Mouse (Mus musculus): ENCODE results near the gene Olfr1333. TPM values are rescaled to one million over a fixed set of nuclear protein-coding genes. Genes with fewer than 3 reads are reported as not detected.
"Not testable (repeated sequence)": the region's sequence is repeated elsewhere in the genome, so short reads cannot be mapped to it uniquely, and the experiment has no call there.

The Olfr1333 gene
- not detected for polyA plus RNA-seq (2017; shearing (Covaris generic))

DNA sequence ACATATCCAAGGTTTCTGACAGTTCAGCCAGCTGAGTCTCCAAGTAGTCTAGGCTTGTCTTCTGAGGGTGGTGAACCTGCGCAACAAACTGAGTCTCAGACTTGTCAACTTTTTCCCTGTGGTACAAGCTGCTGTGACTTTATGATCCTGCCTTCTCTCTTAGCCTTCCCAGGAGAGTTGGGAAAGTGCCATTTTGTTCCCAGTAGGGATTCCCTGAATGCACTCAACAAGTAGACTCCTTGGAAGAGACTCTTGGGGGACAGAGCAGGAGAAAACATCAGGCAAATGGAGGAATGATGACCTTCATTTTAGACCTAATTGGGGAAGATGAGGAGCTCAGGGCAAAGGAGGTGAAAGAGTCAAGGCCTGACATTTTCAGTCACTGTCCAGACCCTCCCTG lies at the start of gene Olfr1333:
Gene Olfr1333 (minus strand): TSS at position 101 of the 400 bp plus-strand sequence.
- no peak for ATAC-seq

DNA sequence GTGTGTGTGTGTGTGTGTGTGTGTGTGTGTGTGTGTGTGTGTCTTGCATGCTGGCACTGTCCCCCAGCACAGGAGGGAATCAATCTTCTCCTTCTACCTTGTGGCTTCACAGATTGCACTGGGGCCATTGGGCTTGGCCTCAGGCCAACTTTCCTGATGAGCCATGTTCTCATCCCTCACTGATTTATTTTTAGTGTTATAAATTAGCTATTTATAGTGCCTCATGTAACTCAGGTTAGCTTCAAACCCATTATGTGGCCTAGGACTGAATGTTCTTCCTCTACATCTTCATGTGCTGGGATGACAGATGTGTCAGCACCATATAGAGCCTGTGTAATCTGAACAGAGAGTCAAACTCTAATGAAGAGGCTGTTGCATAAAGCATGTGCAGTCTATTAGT lies 31.5 kb upstream of the Olfr1333 start:
- no peak for ATAC-seq

DNA sequence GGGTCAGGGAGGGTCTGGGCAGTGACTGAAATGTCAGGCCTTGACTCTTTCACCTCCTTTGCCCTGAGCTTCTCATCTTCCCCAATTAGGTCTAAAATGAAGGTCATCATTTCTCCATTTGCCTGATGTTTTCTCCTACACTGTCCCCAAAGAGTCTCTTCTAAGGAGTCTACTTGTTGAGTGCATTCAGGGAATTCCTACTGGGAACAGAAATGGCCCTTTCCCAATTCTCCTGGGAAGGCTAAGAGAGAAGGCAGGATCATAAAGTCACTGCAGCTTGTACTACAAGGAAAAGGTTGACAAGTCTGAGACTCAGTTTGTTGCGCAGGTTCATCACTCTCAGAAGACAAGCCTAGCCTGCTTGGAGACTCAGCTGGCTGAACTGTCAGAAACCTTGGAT lies 28.3 kb upstream of the Olfr1333 start, which contains the start of gene Olfr1331:
Gene Olfr1331 (plus strand): TSS at position 301 of the 400 bp plus-strand sequence.
- no peak for ATAC-seq

DNA sequence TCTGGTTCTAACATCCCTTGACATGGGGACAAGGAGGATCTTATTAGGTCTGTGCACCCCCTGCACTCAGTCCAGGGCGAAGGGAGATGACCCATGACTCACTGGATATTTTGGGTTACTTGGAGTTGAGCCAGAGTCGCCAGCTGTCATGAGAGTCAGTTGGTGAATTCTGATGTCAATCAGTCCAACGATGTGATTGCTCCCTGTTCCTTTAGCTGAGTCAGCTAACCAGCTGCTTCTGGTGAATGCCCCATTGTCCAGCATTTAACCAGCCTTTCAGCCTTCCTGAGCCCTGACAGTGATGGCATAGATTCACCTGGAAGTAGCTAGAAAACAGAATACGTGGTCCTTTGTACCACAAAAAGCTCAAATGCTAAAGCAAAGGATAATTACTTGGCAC lies 26.6 kb upstream of the Olfr1333 start:
- ATAC-seq: no peak

- no peak for ATAC-seq
Measured at GRCm38 (mm10) chr4:118861791-118862190, 25.7 kb upstream of the Olfr1333 start.

- no peak for ATAC-seq
Measured at GRCm38 (mm10) chr4:118818921-118819320, 17.2 kb downstream of the Olfr1333 start.

DNA sequence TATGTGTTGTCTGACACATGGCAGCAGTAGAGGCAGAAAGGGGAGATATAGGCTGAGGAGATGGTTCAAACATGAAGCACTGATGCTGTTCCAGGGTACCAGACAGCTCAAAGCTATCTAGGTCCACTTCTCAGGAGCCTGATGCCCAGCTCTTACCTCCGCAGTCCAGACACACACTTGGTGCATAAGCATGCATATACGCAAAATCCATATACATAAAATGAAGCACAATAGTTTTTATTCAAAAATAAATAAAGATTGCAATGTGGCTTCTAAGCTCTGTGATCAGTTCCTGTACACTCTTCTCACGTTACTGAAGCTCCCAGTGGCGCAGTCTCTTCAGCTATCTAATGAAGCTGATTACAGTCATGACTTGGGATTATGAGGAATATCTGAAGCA lies 26.2 kb downstream of the Olfr1333 start, which contains the start of gene Olfr1335:
Gene Olfr1335 (minus strand): TSS at position 101 of the 400 bp plus-strand sequence.
- ATAC-seq: no peak

GRCm38 (mm10) chr4:118792796-118793195 lies 43.3 kb downstream of the Olfr1333 start:
- ATAC-seq: not testable (repeated sequence)

- no peak for ATAC-seq
Measured at GRCm38 (mm10) chr4:118782486-118782885, 53.6 kb downstream of the Olfr1333 start, which contains the start of gene Olfr1337. Olfr1337 (minus strand) TSS chr4:118782586.

Other genes starting within 250 kb of the Olfr1333 start
- not detected for gene Cfap57, start 215.5 kb downstream of the Olfr1333 start, polyA plus RNA-seq (2017; shearing (Covaris generic))
- 100 to 1,000 TPM; 167 to 193 TPM for gene Ebna1bp2, start 215.5 kb downstream of the Olfr1333 start, polyA plus RNA-seq (2017; shearing (Covaris generic))
- not detected for gene Olfr62, start 177.3 kb downstream of the Olfr1333 start, polyA plus RNA-seq (2017; shearing (Covaris generic))
- gene Olfr1342, start 143.5 kb downstream of the Olfr1333 start, polyA plus RNA-seq (2017; shearing (Covaris generic)): under 1 TPM in 1 of 2 experiments, not detected in 1; 0.26 TPM
- gene Olfr1341, start 132.8 kb downstream of the Olfr1333 start, polyA plus RNA-seq (2017; shearing (Covaris generic)): under 1 TPM in 1 of 2 experiments, not detected in 1; 0.09 TPM
- not detected for gene Olfr1340, start 116.1 kb downstream of the Olfr1333 start, polyA plus RNA-seq (2017; shearing (Covaris generic))
- not detected for gene Olfr1339, start 104.1 kb downstream of the Olfr1333 start, polyA plus RNA-seq (2017; shearing (Covaris generic))
- not detected for gene Olfr1338, start 77.5 kb downstream of the Olfr1333 start, polyA plus RNA-seq (2017; shearing (Covaris generic))
- gene Olfr1337, start 53.7 kb downstream of the Olfr1333 start, polyA plus RNA-seq (2017; shearing (Covaris generic)): not detected
- not detected for gene Olfr1335, start 26.3 kb downstream of the Olfr1333 start, polyA plus RNA-seq (2017; shearing (Covaris generic))
- not detected for gene Olfr1331, start 28.4 kb upstream of the Olfr1333 start, polyA plus RNA-seq (2017; shearing (Covaris generic))
- under 1 TPM in 1 of 2 experiments, not detected in 1; 0.20 TPM for gene Olfr1330, start 52.3 kb upstream of the Olfr1333 start, polyA plus RNA-seq (2017; shearing (Covaris generic))
- not detected for gene Olfr1329, start 81.2 kb upstream of the Olfr1333 start, polyA plus RNA-seq (2017; shearing (Covaris generic))
- gene Olfr1328, start 102.3 kb upstream of the Olfr1333 start, polyA plus RNA-seq (2017; shearing (Covaris generic)): not detected
- not detected for gene Lao1, start 125.3 kb upstream of the Olfr1333 start, polyA plus RNA-seq (2017; shearing (Covaris generic))

All from CD4-positive, CD25-positive, alpha-beta regulatory T cell, adult 4 months (primary cell).